Mouse (Mus musculus) colon, adult 2 months (tissue): Measurements from ENCODE around the gene G3bp2. TPM values are rescaled to one million over a fixed set of nuclear protein-coding genes. Genes with fewer than 3 reads are reported as not detected.

Experiments used
- polyA plus RNA-seq: library from polyadenylated mRNA; depleted of rRNA; stranded (reverse); fragments of >200 nt; gene quantifications from 2 replicates; pipeline ENCODE4 v1.2.3, GENCODE M21; 2012; rRNA removed

Gene G3bp2
- polyA plus RNA-seq, result 10.0 and 11.0 TPM in 2 replicates

GRCm38 (mm10) chr5:92083417-92084038 is at the start of gene G3bp2:
Gene G3bp2, minus strand, starts transcription at chr5:92083719.

GRCm38 (mm10) chr5:92043783-92044182 is 39.7 kb downstream of the G3bp2 start, which contains the start of gene Cdkl2:
Gene Cdkl2, minus strand, starts transcription at chr5:92043883.

Other genes starting within 250 kb of the G3bp2 start
- gene Rchy1, start 120.7 kb downstream of the G3bp2 start, polyA plus RNA-seq, result 14.8 and 16.9 TPM in 2 replicates
- gene Odaph, start 96.2 kb downstream of the G3bp2 start, polyA plus RNA-seq, result not detected in 2 replicates
- gene Cdkl2, start 39.8 kb downstream of the G3bp2 start, polyA plus RNA-seq, result 0.65 and 1.9 TPM in 2 replicates
- gene Uso1, start 54.2 kb upstream of the G3bp2 start, polyA plus RNA-seq, result 24.8 and 32.0 TPM in 2 replicates
- not detected in 2 replicates for gene U90926, start 131.7 kb upstream of the G3bp2 start, polyA plus RNA-seq
- gene Ppef2, start 172.6 kb upstream of the G3bp2 start, polyA plus RNA-seq, result 0.34 and 0.84 TPM in 2 replicates
- gene Naaa, start 194.5 kb upstream of the G3bp2 start, polyA plus RNA-seq, result 43.0 and 46.2 TPM in 2 replicates
- gene Sdad1, start 226.8 kb upstream of the G3bp2 start, polyA plus RNA-seq, result 4.8 and 8.7 TPM in 2 replicates
- gene Cxcl9, start 244.4 kb upstream of the G3bp2 start, polyA plus RNA-seq, result 0.69 and 2.0 TPM in 2 replicates
- 5.3 and 7.4 TPM in 2 replicates for gene Art3, start 248.1 kb upstream of the G3bp2 start, polyA plus RNA-seq